Mouse (Mus musculus) embryonic fibroblast, embryonic 13.5 days (primary cell): ENCODE data around the gene Macrod2. TPM values are rescaled to one million over a fixed set of nuclear protein-coding genes. Genes with fewer than 3 reads are reported as not detected.

ENCODE experiments used
- H3K27ac ChIP-seq: 2 replicates; pipeline ENCODE4 v1.5.1; 2012; ENCODE audit warnings: low read length, control low read depth, inconsistent platforms; ENCODE audit not compliant: insufficient read depth
- H3K4me1 ChIP-seq: 2 replicates; pipeline ENCODE4 v1.6.1; 2011; ENCODE audit warnings: low read length; ENCODE audit not compliant: control insufficient read depth, insufficient read depth
- H3K4me3 ChIP-seq: 2 replicates; pipeline ENCODE4 v1.5.1; 2011; ENCODE audit warnings: mild to moderate bottlenecking, control low read depth, low read length; ENCODE audit not compliant: insufficient read depth
- CTCF ChIP-seq: IDR thresholded peaks from 2 replicates; pipeline ENCODE4 v1.5.1; 2011; ENCODE audit warnings: mild to moderate bottlenecking, control low read depth, low read length, moderate library complexity, borderline replicate concordance; ENCODE audit not compliant: insufficient read depth
- POLR2A ChIP-seq: IDR thresholded peaks from 2 replicates; pipeline ENCODE4 v1.6.1; 2011; ENCODE audit warnings: low read depth, mild to moderate bottlenecking, control low read depth, low read length, moderate library complexity
- polyA plus RNA-seq: library from polyadenylated mRNA; stranded (reverse); fragments of >200 nt; gene quantifications from 2 replicates; pipeline ENCODE4 v1.2.4, GENCODE M21; 2011; ENCODE audit warnings: low read depth; ENCODE audit not compliant: missing spikeins, insufficient read length

Macrod2 gene
- polyA plus RNA-seq, 1 experiment: 8.6 TPM

GRCm38 (mm10) chr2:140561426-140561825 lies 166.3 kb downstream of the Macrod2 start:
- no peaks in the 10 kb centered on the region for H3K4me1 ChIP-seq
- no peak for TF ChIP-seq CTCF
- no peak for TF ChIP-seq POLR2A
- H3K27ac ChIP-seq: no peak overlapping the region
- no peak overlapping the region for H3K4me3 ChIP-seq

- Histone ChIP-seq H3K4me3 (no peak overlapping the region), H3K27ac (no peak overlapping the region), H3K4me1 (no peaks in the 10 kb centered on the region)
- TF ChIP-seq CTCF (no peak), POLR2A (no peak)
Observed at GRCm38 (mm10) chr2:140570874-140571273, 175.8 kb downstream of the Macrod2 start.

GRCm38 (mm10) chr2:140592537-140593261 lies 197.6 kb downstream of the Macrod2 start:
- Histone ChIP-seq H3K4me3 (no peak overlapping the region), H3K27ac (no peak overlapping the region), H3K4me1 (no peaks in the 10 kb centered on the region)
- TF ChIP-seq POLR2A: no peak

- H3K4me1 ChIP-seq: no peaks in the 10 kb centered on the region
- H3K27ac ChIP-seq: no peak overlapping the region
- TF ChIP-seq POLR2A (no peak), CTCF (no peak)
- H3K4me3 ChIP-seq: no peak overlapping the region
Observed at GRCm38 (mm10) chr2:140596906-140597305, 201.8 kb downstream of the Macrod2 start.

GRCm38 (mm10) chr2:140615451-140615850 lies 220.3 kb downstream of the Macrod2 start:
- Histone ChIP-seq H3K4me3 (no peak overlapping the region), H3K27ac (no peak overlapping the region), H3K4me1 (no peaks in the 10 kb centered on the region)
- TF ChIP-seq CTCF: no peak
- no peak for TF ChIP-seq POLR2A

GRCm38 (mm10) chr2:140621730-140622337 lies 226.7 kb downstream of the Macrod2 start:
- Histone ChIP-seq H3K27ac (no peak overlapping the region), H3K4me3 (no peak overlapping the region), H3K4me1 (no peaks in the 10 kb centered on the region)
- no peak for TF ChIP-seq CTCF
- TF ChIP-seq POLR2A: no peak

GRCm38 (mm10) chr2:140653481-140653880 lies 258.4 kb downstream of the Macrod2 start:
- TF ChIP-seq POLR2A (no peak), CTCF (no peak)
- no peak overlapping the region for H3K27ac ChIP-seq
- no peaks in the 10 kb centered on the region for H3K4me1 ChIP-seq
- no peak overlapping the region for H3K4me3 ChIP-seq

GRCm38 (mm10) chr2:140653978-140654377 lies 258.9 kb downstream of the Macrod2 start:
- TF ChIP-seq POLR2A (no peak), CTCF (no peak)
- no peak overlapping the region for H3K4me3 ChIP-seq
- no peak overlapping the region for H3K27ac ChIP-seq
- H3K4me1 ChIP-seq: no peaks in the 10 kb centered on the region

GRCm38 (mm10) chr2:140662673-140663072 lies 267.6 kb downstream of the Macrod2 start:
- no peak overlapping the region for H3K27ac ChIP-seq
- TF ChIP-seq CTCF (no peak), POLR2A (no peak)
- H3K4me1 ChIP-seq: no peaks in the 10 kb centered on the region; the same call in 1 of the 2 replicates
- no peak overlapping the region for H3K4me3 ChIP-seq

GRCm38 (mm10) chr2:140664381-140664780 lies 269.3 kb downstream of the Macrod2 start:
- TF ChIP-seq POLR2A: no peak
- no peak for TF ChIP-seq CTCF
- Histone ChIP-seq H3K27ac (no peak overlapping the region), H3K4me3 (no peak overlapping the region), H3K4me1 (no peaks in the 10 kb centered on the region; the same call in 1 of the 2 replicates)
